In genomic region chr11:48599573-48600127, GRCm38 (mm10) we compare ENCODE assay signal across 11 mouse cellular contexts.
A peak's percentile ranks its signal among the peaks of the same experiment; 100 is the strongest.
DNase-seq lines count a peak whose midpoint lies in the region; ATAC-seq lines count a peak whose summit lies in the region.
"Had no signal": no experiment of that assay in that cellular context is flagged by ENCODE, and none has a peak within 500 bp of the region (broad histone marks: within the 10 kb centered on the region; RNA-seq: fewer than 3 reads in every experiment).

No protein-coding gene starts in this region.

- no peaks in the 10 kb centered on the region for H3K36me3 ChIP-seq in forebrain, embryonic 14.5 days (ENCODE audit: control insufficient read depth, insufficient read depth, low read length)
- no peaks in the 10 kb centered on the region for H3K36me3 ChIP-seq in forebrain, embryonic 12.5 days (replicated peaks)
- H3K36me3 ChIP-seq: intestine, embryonic 15.5 days had no signal

- DNase-seq in forebrain, embryonic 14.5 days (ENCODE audit: low spot score) = peak; percentile 46
- peak; percentile 3 to 6 for DNase-seq in left cerebral cortex, postnatal 25 days (ENCODE audit: low spot score in 2 of 2)
- no peak for DNase-seq in left cerebral cortex, adult 18-20 months (ENCODE audit: low spot score in 2 of 2)
- DNase-seq in brain, adult 2 months (ENCODE audit: low read depth, low spot score) = peak; percentile 67
- DNase-seq in layer of hippocampus, adult 18-20 months (ENCODE audit: low spot score in 2 of 2) = peak; percentile 37 to 61
- DNase-seq in thymus, postnatal 14 days = no peak
- no peak for DNase-seq in urinary bladder, postnatal 14 days (ENCODE audit: low spot score)
- DNase-seq: thymus, postnatal 4 days had no signal

- no peak overlapping the region for H3K27ac ChIP-seq in forebrain, embryonic 14.5 days (ENCODE audit: low read depth, low read length)
- H3K27ac ChIP-seq in forebrain, embryonic 12.5 days = no peak overlapping the region
- H3K27ac ChIP-seq: intestine, embryonic 15.5 days had no signal

- H3K4me3 ChIP-seq in forebrain, embryonic 14.5 days (ENCODE audit: low read depth, low read length) = no peak overlapping the region
- H3K4me3 ChIP-seq in forebrain, embryonic 12.5 days (replicated peaks) = no peak overlapping the region
- H3K4me3 ChIP-seq: intestine, embryonic 15.5 days had no signal

- no peaks in the 10 kb centered on the region for H3K9me3 ChIP-seq in forebrain, embryonic 14.5 days (replicated peaks; ENCODE audit: control insufficient read depth, low read length)
- no peaks in the 10 kb centered on the region for H3K9me3 ChIP-seq in forebrain, embryonic 12.5 days
- H3K9me3 ChIP-seq: intestine, embryonic 15.5 days had no signal

- ATAC-seq in forebrain, embryonic 14.5 days = peak; percentile 57
- ATAC-seq in forebrain, embryonic 12.5 days (ENCODE audit: low FRiP score) = no peak
- ATAC-seq: intestine, embryonic 15.5 days had no signal

- no peak overlapping the region for H3K9ac ChIP-seq in forebrain, embryonic 14.5 days (ENCODE audit: low read length)
- no peak overlapping the region for H3K9ac ChIP-seq in forebrain, embryonic 12.5 days
- H3K9ac ChIP-seq: intestine, embryonic 15.5 days had no signal

- WGBS in forebrain, embryonic 14.5 days = 64% methylated on average over 5 of the region's 5 CpGs
- WGBS in forebrain, embryonic 12.5 days = 81% methylated on average over 5 of the region's 5 CpGs

- H3K4me2 ChIP-seq in forebrain, embryonic 14.5 days (ENCODE audit: low read length) = no peak overlapping the region
- no peak overlapping the region for H3K4me2 ChIP-seq in forebrain, embryonic 12.5 days
- H3K4me2 ChIP-seq: intestine, embryonic 15.5 days; midbrain, embryonic 11.5 days had no signal

- intact Hi-C loops in left cerebral cortex, postnatal 25 days (cut with DNase I) = loop anchor here (10.0 kb wide), 1 partner anchor 1735 kb away; no protein-coding TSS in a partner anchor

- H3K27me3 ChIP-seq in forebrain, embryonic 14.5 days (replicated peaks; ENCODE audit: control insufficient read depth, insufficient read depth, low read length) = no peaks in the 10 kb centered on the region
- no peaks in the 10 kb centered on the region for H3K27me3 ChIP-seq in forebrain, embryonic 12.5 days
- H3K27me3 ChIP-seq: intestine, embryonic 15.5 days had no signal

- no peaks in the 10 kb centered on the region for H3K4me1 ChIP-seq in forebrain, embryonic 14.5 days (ENCODE audit: control insufficient read depth, insufficient read depth, low read length)
- no peaks in the 10 kb centered on the region for H3K4me1 ChIP-seq in forebrain, embryonic 12.5 days
- H3K4me1 ChIP-seq: intestine, embryonic 15.5 days had no signal

Comparison
In these comparisons a context has a peak if more than half of its experiments do, and no peak if none do; other contexts are left out.
1. DNase-seq: peak in forebrain, embryonic 14.5 days (single experiment), left cerebral cortex, postnatal 25 days (2 of 2), brain, adult 2 months (single experiment) and layer of hippocampus, adult 18-20 months (2 of 2); none in left cerebral cortex, adult 18-20 months (0 of 2), thymus, postnatal 14 days (single experiment) and urinary bladder, postnatal 14 days (single experiment).